Mouse (Mus musculus) forebrain, embryonic 12.5 days (tissue): ENCODE data around the gene Psmc1. TPM values are rescaled to one million over a fixed set of nuclear protein-coding genes. Genes with fewer than 3 reads are reported as not detected.

Experiments used
- ATAC-seq: fragments of 200-750 bp; cut with Nextera tagmentation; 2 replicates; pipeline ENCODE4 v1.8.0; 2017; ENCODE audit warnings: moderate TSS enrichment; ENCODE audit not compliant: low FRiP score
- H3K27ac ChIP-seq: fragments of 300-500 bp; sonication (generic); 2 replicates; pipeline ENCODE4 v1.5.1; 2016; ENCODE audit warnings: mild to moderate bottlenecking
- H3K27me3 ChIP-seq: fragments of 300-500 bp; sonication (generic); 2 replicates; pipeline ENCODE4 v1.6.1; 2016; ENCODE audit warnings: mild to moderate bottlenecking
- H3K36me3 ChIP-seq: fragments of 300-500 bp; sonication (generic); replicated peaks from 2 replicates; pipeline ENCODE4 v1.6.1; 2016; ENCODE audit warnings: mild to moderate bottlenecking
- H3K4me1 ChIP-seq: fragments of 300-500 bp; sonication (generic); 2 replicates; pipeline ENCODE4 v1.6.1; 2016
- H3K4me2 ChIP-seq: fragments of 300-500 bp; sonication (generic); 2 replicates; pipeline ENCODE4 v1.6.1; 2016; ENCODE audit warnings: mild to moderate bottlenecking, moderate library complexity
- H3K4me3 ChIP-seq: fragments of 300-500 bp; sonication (generic); replicated peaks from 2 replicates; pipeline ENCODE4 v1.5.1; 2016; ENCODE audit warnings: mild to moderate bottlenecking
- H3K9ac ChIP-seq: fragments of 300-500 bp; sonication (generic); 2 replicates; pipeline ENCODE4 v1.6.1; 2016; ENCODE audit warnings: mild to moderate bottlenecking
- H3K9me3 ChIP-seq: fragments of 300-500 bp; sonication (generic); 2 replicates; pipeline ENCODE4 v1.6.1; 2016
- WGBS: fragments of 180-500 bp; shearing (Covaris S2); methylation state at CpG from one replicate; pipeline ENCODE4 v1.1.7; 2016; 5-methylcytosine and 5-hydroxymethylcytosine counted together
- polyA plus RNA-seq: library from polyadenylated mRNA; unstranded; fragments of >200 nt; fragmentation: Nextera tagmentation; extraction: Ambion mirVana; gene quantifications from 2 replicates; pipeline ENCODE4 v1.2.1, GENCODE M21; 2016

The Psmc1 gene
- polyA plus RNA-seq, 1 experiment from 2014 or later = 335 TPM

DNA sequence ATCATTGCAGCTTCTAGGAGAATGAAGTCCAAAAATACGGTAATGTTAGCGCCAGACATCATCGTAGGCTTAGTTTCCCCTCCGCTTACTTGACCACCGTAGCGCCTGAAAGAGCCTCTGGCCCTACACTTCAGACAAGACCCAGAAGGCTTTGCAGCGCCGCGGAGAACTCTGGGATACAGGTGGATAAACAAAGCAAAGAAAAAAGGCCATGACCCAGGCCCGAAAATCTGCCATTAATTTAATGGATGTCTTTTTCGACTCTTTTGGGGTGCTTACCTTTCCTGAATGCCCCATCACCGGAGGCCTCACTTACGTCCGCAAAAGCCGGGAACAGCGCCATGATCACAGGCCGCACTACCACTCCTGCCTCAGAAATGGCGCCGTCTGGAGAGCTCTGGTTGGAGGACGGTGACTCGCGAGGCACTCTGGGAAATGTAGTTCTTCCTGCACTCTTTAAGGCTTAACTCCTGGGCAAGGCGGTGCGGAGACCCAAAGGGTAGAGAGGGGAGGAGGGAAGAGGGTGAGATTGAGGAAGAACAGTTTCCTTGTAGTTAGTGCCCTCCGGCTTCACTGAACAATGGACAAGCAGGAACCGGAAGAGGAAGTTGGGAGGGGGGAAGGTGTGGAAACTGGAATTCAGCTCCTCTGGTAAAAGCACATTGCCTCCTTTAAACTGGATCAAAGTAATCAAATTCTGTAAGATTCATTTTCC is 49.5 kb downstream of the Psmc1 start, which contains the start of gene Nrde2:
Nrde2 (minus strand) TSS at position 393 of the 715 bp plus-strand sequence.
- peak within 1 kb of the TSS; percentile 56 for H3K9ac ChIP-seq
- ATAC-seq = peak; percentile 99
- WGBS = under 1% methylated on average over 26 of the region's 26 CpGs

DNA sequence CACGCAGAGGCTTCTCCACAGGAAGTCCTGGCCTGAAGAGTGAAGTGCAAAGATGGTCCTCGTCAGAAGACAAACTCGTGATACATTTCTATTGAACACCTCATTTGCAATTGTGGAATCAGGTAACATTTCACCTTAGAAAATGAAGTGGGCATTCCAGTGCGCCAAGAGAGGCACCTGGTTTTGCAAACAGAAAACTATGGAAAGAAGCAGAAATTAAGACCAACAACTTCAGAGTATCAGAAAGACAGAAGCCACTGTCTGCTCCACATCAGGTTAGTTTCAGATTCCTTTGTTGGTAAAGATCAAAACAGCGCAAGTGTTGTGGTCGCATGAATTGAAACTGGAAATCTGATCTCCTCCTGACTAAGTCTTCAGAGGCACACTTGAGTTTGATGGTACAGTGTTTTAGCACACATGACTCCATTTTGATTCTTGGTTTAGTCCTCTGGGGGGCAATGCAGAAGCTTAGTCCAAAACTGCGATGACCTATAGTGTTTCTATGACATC is 55.1 kb downstream of the Psmc1 start:
- 78% methylated on average over 7 of the region's 7 CpGs for WGBS
- Histone ChIP-seq H3K36me3 (no peaks in the 10 kb centered on the region), H3K4me1 (peaks cover 17% of the 10 kb centered on the region), H3K27me3 (no peaks in the 10 kb centered on the region), H3K9ac (no peak overlapping the region), H3K4me3 (no peak overlapping the region), H3K4me2 (no peak overlapping the region), H3K9me3 (no peaks in the 10 kb centered on the region), H3K27ac (no peak overlapping the region)
- no peak for ATAC-seq

More for the DNA sequence above, 49.5 kb downstream of the Psmc1 start, which contains the start of gene Nrde2:
- Histone ChIP-seq H3K9me3 (no peaks in the 10 kb centered on the region), H3K4me2 (peak within 1 kb of the TSS; percentile 62), H3K4me1 (peaks cover 4% of the 10 kb centered on the region), H3K27ac (peak within 1 kb of the TSS; percentile 64; the same call in 1 of the 2 replicates), H3K36me3 (0 out of 2 replicates have a peak, but pooled peaks cover 5% of the 10 kb centered on the region), H3K27me3 (no peaks in the 10 kb centered on the region), H3K4me3 (peak within 1 kb of the TSS; percentile 51)

DNA sequence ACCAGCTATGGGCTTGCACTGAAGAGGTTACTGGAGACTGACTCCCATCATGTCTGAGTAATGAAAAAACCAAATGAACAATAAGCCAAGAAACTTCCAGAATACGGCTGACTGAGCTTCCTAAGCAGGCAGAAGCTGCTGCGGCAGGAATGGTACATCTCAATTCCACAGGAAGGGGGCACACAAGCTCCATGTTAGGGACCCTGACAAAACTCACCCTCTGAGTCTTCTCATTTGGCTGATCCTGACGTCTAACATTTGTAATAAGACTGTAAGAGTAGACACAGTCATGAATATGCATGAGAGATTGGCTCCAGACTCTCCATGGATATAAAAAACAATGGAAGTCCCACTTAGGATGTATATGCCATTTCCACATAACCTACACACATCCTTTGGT is 56.2 kb downstream of the Psmc1 start:
- peak; percentile 74; the same call in 1 of the 2 replicates for ATAC-seq
- no peaks in the 10 kb centered on the region for H3K36me3 ChIP-seq
- no peak overlapping the region for H3K9ac ChIP-seq
- H3K27me3 ChIP-seq = no peaks in the 10 kb centered on the region
- H3K4me2 ChIP-seq = no peak overlapping the region
- H3K4me1 ChIP-seq = peaks cover 17% of the 10 kb centered on the region
- 14% methylated on average over 3 of the region's 3 CpGs for whole genome bisulfite sequencing
- H3K27ac ChIP-seq = peak overlapping the region; percentile 36; the same call in 1 of the 2 replicates
- no peak overlapping the region for H3K4me3 ChIP-seq
- no peaks in the 10 kb centered on the region for H3K9me3 ChIP-seq

DNA sequence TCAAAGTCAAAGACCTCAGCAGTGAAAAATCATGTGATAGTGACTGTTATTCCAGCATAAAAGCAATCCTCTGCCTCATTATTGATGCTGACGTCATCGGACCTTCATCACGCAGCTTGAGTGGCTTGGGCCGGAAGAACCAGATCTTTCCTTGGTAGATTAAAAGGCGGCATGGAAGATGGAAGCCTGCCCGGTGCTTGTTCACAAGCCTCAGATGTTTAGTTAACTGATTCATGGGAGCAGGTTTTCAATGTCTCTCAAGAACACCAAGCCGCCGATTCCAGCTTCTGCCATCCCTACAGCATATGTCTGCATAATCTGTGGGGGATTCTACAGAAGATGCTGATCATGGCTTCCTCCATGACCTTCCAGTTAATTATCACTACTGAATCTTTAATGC is 57.0 kb downstream of the Psmc1 start:
- H3K4me1 ChIP-seq = peaks cover 17% of the 10 kb centered on the region
- whole genome bisulfite sequencing = 78% methylated on average over 8 of the region's 8 CpGs
- no peak overlapping the region for H3K4me3 ChIP-seq
- H3K9ac ChIP-seq = no peak overlapping the region
- H3K27ac ChIP-seq = peak overlapping the region; percentile 36; the same call in 1 of the 2 replicates
- H3K27me3 ChIP-seq = no peaks in the 10 kb centered on the region
- H3K36me3 ChIP-seq = no peaks in the 10 kb centered on the region
- no peak overlapping the region for H3K4me2 ChIP-seq
- H3K9me3 ChIP-seq = no peaks in the 10 kb centered on the region
- no peak for ATAC-seq

DNA sequence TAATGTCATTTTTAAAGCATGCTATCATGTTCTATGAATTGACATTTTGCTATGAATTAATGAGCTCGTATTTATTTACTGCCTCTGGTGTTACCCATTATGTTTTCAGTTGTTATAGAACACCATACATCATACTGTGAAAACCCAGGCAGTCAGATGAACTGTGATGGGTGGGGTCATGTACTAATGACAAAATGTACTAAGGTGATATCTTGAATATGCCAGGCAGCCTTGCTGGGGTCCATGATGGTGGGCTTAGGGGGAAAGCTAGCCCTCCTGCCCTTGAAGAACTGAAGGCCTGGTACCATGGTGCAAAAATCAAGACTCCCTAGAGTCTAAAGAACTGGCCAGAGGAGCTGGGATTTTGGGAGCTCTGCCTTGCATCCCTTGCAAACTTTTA is 57.5 kb downstream of the Psmc1 start:
- Histone ChIP-seq H3K4me1 (peaks cover 17% of the 10 kb centered on the region), H3K9ac (no peak overlapping the region), H3K9me3 (no peaks in the 10 kb centered on the region), H3K4me2 (0 out of 2 replicates have a peak overlapping the region, but pooled peaks have one; percentile 54), H3K27me3 (no peaks in the 10 kb centered on the region), H3K36me3 (no peaks in the 10 kb centered on the region), H3K4me3 (no peak overlapping the region), H3K27ac (peak overlapping the region; percentile 84; the same call in 1 of the 2 replicates)
- WGBS = 90% methylated on average over 1 of the region's 1 CpGs
- peak; percentile 57; the same call in 1 of the 2 replicates for ATAC-seq

DNA sequence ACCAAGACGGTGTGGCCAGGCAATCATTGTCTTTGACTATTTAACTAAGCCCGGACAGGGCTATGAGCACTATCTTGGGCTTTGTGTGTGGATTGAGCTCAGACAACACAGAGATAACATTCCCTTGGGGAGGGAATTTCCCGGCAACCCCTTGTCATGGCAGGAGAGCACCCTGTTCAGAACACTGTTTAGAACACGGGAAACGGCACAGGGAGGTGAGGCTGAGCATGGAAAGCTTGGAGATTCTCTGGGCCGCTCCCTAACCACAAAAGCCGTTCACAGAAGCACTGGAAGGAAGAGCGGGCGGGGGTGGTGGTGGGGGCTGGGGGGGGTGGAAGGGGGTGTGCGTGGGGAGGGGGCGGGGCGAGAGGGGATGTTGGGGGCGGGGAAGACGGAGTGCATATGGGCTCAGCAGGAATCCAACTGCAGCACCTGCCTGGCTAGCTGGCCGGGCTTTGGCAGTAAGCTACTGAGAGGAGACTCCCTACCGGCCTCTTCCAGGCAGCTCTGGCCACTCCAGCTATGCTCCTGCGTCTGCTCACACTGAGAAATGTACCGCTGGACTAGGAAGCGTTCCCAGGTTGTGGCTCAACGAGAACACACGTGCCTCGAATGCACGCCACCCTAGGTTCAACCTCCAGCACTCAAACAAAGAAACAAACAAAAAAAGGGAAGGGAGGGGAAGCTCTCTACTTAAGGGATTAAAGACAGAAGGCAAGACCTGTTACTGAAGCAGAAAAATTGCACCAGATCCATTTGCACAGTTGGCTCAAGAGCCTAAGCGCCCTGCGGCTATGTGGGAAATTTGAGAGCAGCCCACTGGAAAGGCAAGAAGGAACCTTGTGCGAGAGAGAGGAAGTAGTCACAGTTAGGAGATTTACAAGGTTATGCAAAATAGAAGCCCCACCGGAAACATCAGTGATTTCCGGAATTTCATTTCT is 58.2 kb downstream of the Psmc1 start:
- H3K4me2 ChIP-seq = peak overlapping the region; percentile 54
- ATAC-seq = peak; percentile 71
- no peaks in the 10 kb centered on the region for H3K9me3 ChIP-seq
- H3K4me3 ChIP-seq = peak overlapping the region; percentile 25
- peak overlapping the region; percentile 84 for H3K27ac ChIP-seq
- H3K9ac ChIP-seq = peak overlapping the region; percentile 34; the same call in 1 of the 2 replicates
- no peaks in the 10 kb centered on the region for H3K36me3 ChIP-seq
- no peaks in the 10 kb centered on the region for H3K27me3 ChIP-seq
- peaks cover 17% of the 10 kb centered on the region for H3K4me1 ChIP-seq
- 9% methylated on average over 28 of the region's 28 CpGs for WGBS

DNA sequence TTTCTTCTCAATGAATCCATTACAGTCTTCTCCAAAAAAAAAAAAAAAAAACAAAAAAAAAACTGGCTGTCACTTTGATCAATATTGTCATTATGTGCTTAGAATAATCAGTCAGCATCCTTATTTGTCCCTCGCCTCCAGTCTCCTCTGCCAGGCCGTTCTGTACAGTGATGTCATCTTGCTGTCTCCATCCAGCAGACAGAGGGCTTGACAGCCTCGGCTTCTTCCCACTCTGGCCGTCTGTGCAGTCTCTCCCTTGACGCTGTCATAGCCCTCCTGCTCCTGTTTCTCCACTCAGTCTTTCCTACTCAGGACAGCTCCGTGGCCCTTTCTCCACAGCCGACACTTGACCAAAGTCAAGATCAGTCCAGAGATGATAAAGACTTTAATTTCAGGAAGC is 62.5 kb downstream of the Psmc1 start:
- H3K4me2 ChIP-seq = no peak overlapping the region
- H3K4me1 ChIP-seq = peaks cover 23% of the 10 kb centered on the region
- WGBS = 82% methylated on average over 7 of the region's 7 CpGs
- no peak overlapping the region for H3K4me3 ChIP-seq
- H3K9me3 ChIP-seq = no peaks in the 10 kb centered on the region
- no peak for ATAC-seq
- H3K27ac ChIP-seq = no peak overlapping the region
- H3K9ac ChIP-seq = no peak overlapping the region
- no peaks in the 10 kb centered on the region for H3K36me3 ChIP-seq
- H3K27me3 ChIP-seq = no peaks in the 10 kb centered on the region

Other genes starting within 250 kb of the Psmc1 start
- 21.7 and 25.2 TPM in 2 replicates for gene Efcab11, start 225.7 kb upstream of the Psmc1 start, polyA plus RNA-seq
- 84.9 and 88.4 TPM in 2 replicates for gene Tdp1, start 225.6 kb upstream of the Psmc1 start, polyA plus RNA-seq
- 0.31 and 0.42 TPM in 2 replicates for gene Kcnk13, start 145.7 kb upstream of the Psmc1 start, polyA plus RNA-seq
- 14.9 and 16.8 TPM in 2 replicates for gene Nrde2, start 49.5 kb downstream of the Psmc1 start, polyA plus RNA-seq
- gene Calm1, start 89.3 kb downstream of the Psmc1 start, polyA plus RNA-seq = 1,646 and 1,801 TPM in 2 replicates